Mouse (Mus musculus): ENCODE results near the gene Rftn2.
A peak's percentile ranks its signal among the peaks of the same experiment; 100 is the strongest.

Rftn2 gene

GRCm38 (mm10) chr1:55210202-55210965 is 16.2 kb downstream of the Rftn2 start:
- peak; percentile 44 to 70 for DNase-seq

- DNase-seq, result no peak
Observed at GRCm38 (mm10) chr1:55208500-55209140, 18.0 kb downstream of the Rftn2 start.

DNA sequence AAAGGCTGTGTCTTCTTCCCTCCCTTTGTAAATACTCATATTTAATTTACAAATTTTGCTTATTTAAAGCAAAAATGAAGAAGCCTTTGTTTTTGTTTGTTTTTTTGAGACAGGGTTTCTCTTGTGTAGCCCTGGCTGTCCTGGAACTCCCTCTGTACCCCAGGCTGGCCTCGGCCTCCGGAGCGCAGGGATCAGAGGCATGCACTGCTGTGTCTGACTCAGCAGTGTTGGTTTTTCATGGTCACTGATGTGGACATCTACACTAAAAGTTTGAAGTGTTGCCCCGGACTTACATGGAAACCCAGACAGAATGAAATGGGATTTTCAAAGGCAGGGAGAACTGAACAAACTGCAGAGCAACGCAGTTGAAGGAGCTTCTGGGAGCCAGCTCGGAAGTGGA is 19.0 kb downstream of the Rftn2 start:
- DNase-seq, result no peak

DNA sequence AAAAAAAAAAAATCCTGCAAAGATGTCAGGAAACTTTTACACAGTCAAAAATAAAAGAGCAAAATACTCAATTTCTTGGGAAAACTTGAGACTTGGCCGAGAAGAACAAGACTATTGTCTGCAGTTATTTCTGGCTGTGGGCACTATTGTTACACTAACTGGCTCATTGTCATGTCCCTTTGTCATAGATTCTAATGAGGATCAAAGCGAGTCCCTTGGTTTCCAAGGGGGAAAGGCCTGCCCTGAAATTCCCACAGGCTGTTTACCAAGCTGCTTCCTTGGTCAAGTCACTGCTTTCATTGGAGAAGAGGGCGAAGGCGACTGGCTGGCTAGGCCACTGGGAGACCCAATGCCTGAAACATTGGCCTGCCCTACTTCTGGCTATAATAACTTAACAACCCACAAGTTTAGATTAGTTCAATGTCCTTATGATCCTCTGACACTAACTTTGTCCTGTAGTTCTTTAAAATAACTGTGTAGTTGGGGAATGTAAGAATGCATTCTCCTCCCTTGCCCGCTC is 20.7 kb downstream of the Rftn2 start:
- no peak for DNase-seq

DNA sequence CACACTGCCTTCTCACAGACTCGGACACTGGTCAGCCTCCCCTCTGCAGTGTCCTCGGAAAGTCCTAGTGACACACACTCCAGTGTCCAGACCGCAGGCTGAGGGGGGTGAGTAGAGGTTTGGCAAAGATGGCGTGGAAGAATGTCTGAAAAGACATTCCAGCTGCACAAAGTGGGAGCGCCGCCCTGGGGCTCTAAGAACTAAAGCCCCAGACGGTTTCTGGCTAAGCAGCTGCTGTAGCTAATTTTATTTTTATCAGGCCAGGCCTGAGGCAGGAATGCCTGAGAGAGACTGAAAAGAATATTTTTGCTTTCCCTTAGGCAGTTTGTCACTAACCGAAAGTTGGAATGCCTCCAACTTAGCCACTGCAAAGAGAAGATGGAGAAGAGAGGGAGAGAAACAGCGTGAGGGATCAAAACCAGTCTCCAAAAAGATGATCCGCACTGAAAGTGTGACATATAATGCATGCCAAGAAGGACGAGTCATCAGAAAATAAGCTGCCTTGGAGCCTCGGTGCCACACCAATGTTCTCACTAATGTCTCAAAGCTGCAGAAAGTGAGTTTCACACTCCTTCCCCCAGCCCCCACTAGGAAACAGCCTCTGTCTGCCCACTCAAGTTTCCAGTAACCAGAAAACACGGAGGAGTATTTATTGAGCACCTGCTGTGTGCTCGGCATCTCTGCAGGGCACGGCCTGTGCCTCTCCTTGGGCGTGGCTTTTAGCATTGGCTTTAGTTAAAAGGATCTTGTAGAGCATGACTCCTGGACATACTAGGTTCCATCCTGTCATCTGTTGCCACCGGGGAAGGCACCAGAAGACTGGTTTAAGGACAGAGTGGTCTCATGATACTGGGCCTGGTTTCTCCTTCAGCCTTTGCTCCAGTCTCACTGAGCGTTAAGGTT is 24.5 kb downstream of the Rftn2 start:
- no peak for DNase-seq

GRCm38 (mm10) chr1:55198719-55199118 is 27.9 kb downstream of the Rftn2 start:
- no peak for DNase-seq

GRCm38 (mm10) chr1:55196327-55197003 is 30.1 kb downstream of the Rftn2 start:
- no peak for DNase-seq

DNA sequence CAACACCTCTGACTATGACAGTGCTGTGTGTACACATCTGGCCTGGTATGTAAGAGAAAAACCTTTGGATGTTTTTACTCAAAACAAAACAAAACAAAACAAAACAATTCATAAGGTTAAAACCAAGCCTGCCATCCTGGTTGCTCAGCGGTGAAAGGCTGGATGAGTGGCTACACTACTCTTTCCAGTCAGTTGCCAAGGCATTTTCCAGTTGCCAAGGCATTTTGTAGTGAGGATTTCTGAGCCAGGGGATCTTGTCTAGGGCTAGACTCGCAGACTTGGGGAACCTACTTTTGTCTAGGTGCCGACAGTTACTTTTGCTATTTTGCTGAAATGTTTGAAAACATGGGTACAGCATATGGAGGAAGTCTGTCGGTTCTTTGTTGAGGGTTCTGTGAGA is 31.6 kb downstream of the Rftn2 start:
- DNase-seq, result no peak

GRCm38 (mm10) chr1:55194064-55194915 is 32.3 kb downstream of the Rftn2 start:
- DNase-seq, result no peak

DNA sequence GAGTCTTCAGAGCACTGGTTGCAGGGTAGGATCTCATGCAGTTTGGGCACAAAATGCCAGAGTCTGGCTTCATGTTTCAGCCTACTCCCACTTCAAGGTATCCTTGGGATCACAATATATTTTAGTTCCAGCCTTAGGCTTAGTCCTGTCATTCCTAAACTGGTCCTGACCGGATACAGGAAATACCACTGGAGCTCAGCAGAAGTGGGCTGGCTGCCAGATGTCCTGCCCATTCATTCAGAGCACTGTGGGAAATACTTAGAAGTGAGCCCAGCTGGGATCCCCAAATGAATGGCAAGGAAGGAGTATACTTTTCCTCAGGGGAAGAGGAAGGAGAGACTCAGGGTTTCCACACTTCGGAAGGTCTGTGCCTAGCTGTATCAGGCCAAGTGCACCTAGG is 33.3 kb downstream of the Rftn2 start:
- DNase-seq, result no peak

- no peak for DNase-seq
Observed at GRCm38 (mm10) chr1:55192824-55193223, 33.8 kb downstream of the Rftn2 start.

GRCm38 (mm10) chr1:55192015-55192414 is 34.6 kb downstream of the Rftn2 start:
- no peak for DNase-seq

GRCm38 (mm10) chr1:55186592-55187210 is 39.9 kb downstream of the Rftn2 start:
- DNase-seq, result no peak

DNA sequence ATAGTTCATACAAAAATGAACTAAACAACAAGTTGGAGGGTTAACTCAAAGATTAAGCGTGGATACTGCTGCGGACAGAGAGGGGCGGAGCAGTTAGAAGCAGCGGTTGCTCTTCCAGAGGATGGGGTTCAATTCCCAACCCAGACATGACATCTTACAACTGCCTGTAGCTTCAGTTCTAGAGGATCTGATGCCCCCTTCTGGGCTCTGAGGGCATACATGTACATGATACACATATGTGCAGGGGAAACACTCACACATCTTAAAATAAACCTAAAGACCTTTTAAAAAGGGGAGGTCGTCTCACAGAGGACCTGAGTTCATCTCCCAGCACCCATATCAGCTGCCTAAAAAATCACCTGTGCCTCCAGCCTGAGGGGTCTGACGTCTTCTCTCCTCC is 40.9 kb downstream of the Rftn2 start:
- DNase-seq, result no peak

DNA sequence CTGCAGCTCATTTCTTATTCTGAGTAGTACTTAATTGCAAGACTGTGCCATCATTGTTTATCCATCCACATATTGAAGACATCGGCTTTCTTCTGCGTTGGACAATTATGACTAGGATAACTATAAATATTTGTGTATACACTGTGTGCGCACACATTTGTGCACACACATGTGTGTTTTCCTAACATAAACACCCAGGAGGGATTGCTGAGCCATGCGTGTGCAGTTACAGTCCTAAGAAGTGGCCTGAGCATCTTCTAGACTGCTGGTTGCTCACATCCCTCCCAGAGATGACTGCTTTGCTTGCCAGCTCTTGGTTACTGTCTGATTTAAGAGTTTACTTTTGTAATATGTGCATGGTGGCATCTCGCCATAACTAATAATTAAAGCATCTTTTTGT is 44.2 kb downstream of the Rftn2 start:
- no peak for DNase-seq

DNA sequence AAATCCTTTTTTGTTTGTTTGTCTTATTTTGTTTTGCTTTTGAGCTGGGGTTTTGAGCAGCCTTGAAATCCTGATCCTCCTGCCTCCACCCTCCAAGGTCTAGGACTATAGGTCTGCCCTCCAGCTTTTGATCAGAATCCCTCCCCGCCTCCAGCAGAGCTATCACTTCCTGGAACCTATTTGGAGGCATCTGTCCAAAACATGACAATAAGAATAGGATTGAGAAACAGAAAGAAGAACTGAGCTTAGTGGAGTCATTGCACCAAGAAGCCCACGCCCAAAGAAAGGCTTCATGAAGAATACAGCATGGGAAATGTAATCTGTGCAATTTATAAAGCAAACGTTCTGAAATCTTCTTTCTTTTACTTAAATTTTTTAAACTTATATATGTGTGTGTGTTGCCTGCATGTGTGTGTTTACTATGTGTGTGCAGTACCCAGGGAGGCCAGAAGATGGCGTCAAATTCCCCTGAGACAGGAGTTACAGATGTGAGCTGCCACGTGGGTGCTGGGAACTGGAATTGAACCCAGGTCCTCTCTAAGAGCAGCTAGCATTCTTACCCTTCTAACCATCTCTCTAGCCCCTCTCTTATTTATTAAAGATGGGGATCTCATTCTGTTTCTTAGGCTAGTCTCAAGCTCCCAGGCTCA is 46.5 kb downstream of the Rftn2 start:
- DNase-seq, result no peak

DNA sequence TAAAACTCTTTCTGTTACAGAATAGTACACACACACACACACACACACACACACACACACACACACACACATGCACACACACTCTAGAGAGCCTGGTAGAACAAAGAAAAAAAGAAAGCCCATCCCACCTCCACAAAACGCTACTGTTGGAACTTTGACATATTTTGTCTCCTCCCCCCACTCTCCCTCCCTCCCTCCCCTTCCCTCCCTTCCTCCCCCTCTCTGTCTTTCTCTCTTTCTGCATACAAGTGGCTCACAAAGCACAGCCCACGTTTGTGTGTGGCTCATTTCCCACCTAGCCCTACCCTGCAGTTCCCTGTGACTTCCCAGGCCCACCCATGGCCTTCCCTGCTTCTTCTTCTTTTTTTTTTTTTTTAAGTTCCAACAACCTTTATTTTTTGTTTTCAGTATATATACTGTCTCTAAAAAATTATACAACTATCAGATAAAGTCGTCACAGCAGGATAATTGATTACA is 52.0 kb downstream of the Rftn2 start:
- DNase-seq, result no peak

- no peak for DNase-seq
Observed at GRCm38 (mm10) chr1:55173720-55174557, 52.6 kb downstream of the Rftn2 start.
